8 mouse cellular contexts compared by ENCODE assay signal in genomic region chr9:88599206-88600162, GRCm38 (mm10). TPM values are rescaled to one million over a fixed set of nuclear protein-coding genes. Genes with fewer than 3 reads are reported as not detected.
DNase-seq lines count a peak whose midpoint lies in the region; ATAC-seq lines count a peak whose summit lies in the region.
"Not testable (repeated sequence)": the region's sequence is repeated elsewhere in the genome, so short reads cannot be mapped to it uniquely, and the experiment has no call there.

No protein-coding gene starts in this region.

- 1% methylated on average over 46 of the region's 50 CpGs for WGBS in embryonic facial prominence, embryonic 15.5 days
- WGBS in kidney, embryonic 14.5 days, result 2% methylated on average over 47 of the region's 50 CpGs
- 1% methylated on average over 48 of the region's 50 CpGs for WGBS in limb, embryonic 15.5 days

- H3K27me3 ChIP-seq in embryonic facial prominence, embryonic 15.5 days; kidney, embryonic 14.5 days (ENCODE audit: control insufficient read depth, insufficient read depth, low read length); limb, embryonic 15.5 days: not testable (repeated sequence)

- peak; percentile 90 for DNase-seq in 3T3-L1 (ENCODE audit: low read depth, low spot score)
- peak; percentile 99 for DNase-seq in adrenal gland, postnatal 4 days (ENCODE audit: low spot score in 2 of 2)
- peak; percentile 98 to 99 for DNase-seq in heart, adult 9 months (ENCODE audit: low spot score in 2 of 2)
- peak; percentile 92 to 93 for DNase-seq in monocyte, adult 2 months (ENCODE audit: low read depth in 1 of 2, low spot score in 2 of 2)
- DNase-seq in spleen, postnatal 36 days (ENCODE audit: low spot score in 2 of 2), result peak; percentile 93 to 95

- H3K4me2 ChIP-seq in embryonic facial prominence, embryonic 15.5 days (replicated peaks), result peak overlapping the region; percentile 54
- peak overlapping the region; percentile 46 for H3K4me2 ChIP-seq in kidney, embryonic 14.5 days (replicated peaks; ENCODE audit: low read depth, low read length)
- peak overlapping the region; percentile 60 for H3K4me2 ChIP-seq in limb, embryonic 15.5 days

- not testable (repeated sequence) for H3K9ac ChIP-seq in embryonic facial prominence, embryonic 15.5 days; kidney, embryonic 14.5 days (ENCODE audit: low read depth, low read length); limb, embryonic 15.5 days

- not testable (repeated sequence) for H3K27ac ChIP-seq in embryonic facial prominence, embryonic 15.5 days (replicated peaks); kidney, embryonic 14.5 days (ENCODE audit: low read depth, low read length); limb, embryonic 15.5 days

- ATAC-seq in embryonic facial prominence, embryonic 15.5 days (ENCODE audit: insufficient number of reproducible peaks, low FRiP score, low TSS enrichment, low read depth), result peak; percentile 97
- ATAC-seq in kidney, embryonic 14.5 days (ENCODE audit: low FRiP score, low TSS enrichment), result peak; percentile 99
- peak; percentile 98 for ATAC-seq in limb, embryonic 15.5 days (ENCODE audit: insufficient number of reproducible peaks, low FRiP score, low TSS enrichment, low read depth)

- not testable (repeated sequence) for H3K9me3 ChIP-seq in embryonic facial prominence, embryonic 15.5 days (replicated peaks); kidney, embryonic 14.5 days (ENCODE audit: control insufficient read depth, low read length); limb, embryonic 15.5 days

- H3K4me3 ChIP-seq in embryonic facial prominence, embryonic 15.5 days (replicated peaks), result peak overlapping the region; percentile 42
- H3K4me3 ChIP-seq in kidney, embryonic 14.5 days (ENCODE audit: low read length), result peak overlapping the region; percentile 32
- peak overlapping the region; percentile 39 for H3K4me3 ChIP-seq in limb, embryonic 15.5 days

- not testable (repeated sequence) for H3K4me1 ChIP-seq in embryonic facial prominence, embryonic 15.5 days; kidney, embryonic 14.5 days (ENCODE audit: control insufficient read depth, insufficient read depth, low read length); limb, embryonic 15.5 days

- not testable (repeated sequence) for H3K36me3 ChIP-seq in embryonic facial prominence, embryonic 15.5 days; kidney, embryonic 14.5 days (ENCODE audit: control insufficient read depth, insufficient read depth, low read length); limb, embryonic 15.5 days

RNA-seq across cellular contexts. Expression of gene Trim43a, which starts 18.8 kb away (rescaled TPM):
- total RNA-seq in adrenal gland, postnatal 4 days (2021), result 1 to 10 TPM; 1.1 to 1.3 TPM
- polyA plus RNA-seq in embryonic facial prominence, embryonic 15.5 days (2015; fragmentation: Nextera tagmentation; extraction: Ambion mirVana), result not detected in 2 replicates
- not detected in 2 replicates for polyA plus RNA-seq in kidney, embryonic 14.5 days (2014; fragmentation: Nextera tagmentation; extraction: Ambion mirVana)
- 0.31 TPM in 1 of 2 replicates, not detected in the other for polyA plus RNA-seq in limb, embryonic 15.5 days (2015; fragmentation: Nextera tagmentation; extraction: Ambion mirVana)

RNA-seq across cellular contexts. Expression of gene Zfp949, which starts 51.7 kb away (rescaled TPM):
- total RNA-seq in adrenal gland, postnatal 4 days (2021), result 10 to 100 TPM; 12.8 to 13.7 TPM
- polyA plus RNA-seq in embryonic facial prominence, embryonic 15.5 days (2015; fragmentation: Nextera tagmentation; extraction: Ambion mirVana), result 12.8 and 14.1 TPM in 2 replicates
- 7.4 and 9.0 TPM in 2 replicates for polyA plus RNA-seq in kidney, embryonic 14.5 days (2014; fragmentation: Nextera tagmentation; extraction: Ambion mirVana)
- 13.6 and 14.1 TPM in 2 replicates for polyA plus RNA-seq in limb, embryonic 15.5 days (2015; fragmentation: Nextera tagmentation; extraction: Ambion mirVana)
